Mouse (Mus musculus) MEL (cell line): ENCODE results near the gene Ten1. TPM values are rescaled to one million over a fixed set of nuclear protein-coding genes. Genes with fewer than 3 reads are reported as not detected.

Experiments
- DNase-seq: peaks from one replicate; pipeline ENCODE4 v3.0.0; 2011; ENCODE audit warnings: low read depth, low spot score
- H3K27ac ChIP-seq: 2 replicates; pipeline ENCODE4 v1.5.1; 2012; ENCODE audit warnings: low read depth, mild to moderate bottlenecking, control low read depth, low read length, moderate library complexity; ENCODE audit not compliant: control insufficient read depth
- H3K27me3 ChIP-seq, 2 experiments: fragments of 150-350 bp in 1 of 2; sonication (generic) in 1 of 2; 2 replicates each; pipeline ENCODE4 v1.6.1; 2012; ENCODE audit warnings: low read length in 2 of 2, mild to moderate bottlenecking in 2 of 2, improper control_type of control experiment in 1 of 2, moderate library complexity in 1 of 2; ENCODE audit not compliant: insufficient read depth in 2 of 2, control insufficient read depth in 1 of 2
- H3K36me3 ChIP-seq, 2 experiments: 2 replicates each; pipeline ENCODE4 v1.6.1; 2012 to 2014; ENCODE audit warnings: low read length in 2 of 2, improper control_type of control experiment in 1 of 2, inconsistent platforms in 1 of 2, mild to moderate bottlenecking in 1 of 2; ENCODE audit not compliant: insufficient read depth in 2 of 2, control insufficient read depth in 1 of 2
- H3K4me1 ChIP-seq, 2 experiments: fragments of 150-350 bp in 1 of 2; sonication (generic) in 1 of 2; 2 replicates each; pipeline ENCODE4 v1.6.1; 2012; ENCODE audit warnings: low read length in 2 of 2, improper control_type of control experiment in 1 of 2, mild to moderate bottlenecking in 1 of 2; ENCODE audit not compliant: insufficient read depth in 2 of 2, control insufficient read depth in 1 of 2
- H3K4me3 ChIP-seq, 2 experiments: fragments of 150-350 bp in 1 of 2; sonication (generic) in 1 of 2; 2 replicates each; pipeline ENCODE4 v1.5.1; 2012; ENCODE audit warnings: low read depth in 2 of 2, low read length in 2 of 2, mild to moderate bottlenecking in 2 of 2, moderate library complexity in 2 of 2, control low read depth in 1 of 2, improper control_type of control experiment in 1 of 2; ENCODE audit not compliant: control insufficient read depth in 1 of 2, insufficient read depth in 1 of 2
- H3K79me2 ChIP-seq: 2 replicates; pipeline ENCODE4 v1.6.1; 2012; ENCODE audit warnings: mild to moderate bottlenecking, low read length, moderate library complexity; ENCODE audit not compliant: control insufficient read depth, poor library complexity, insufficient read depth
- H3K9ac ChIP-seq: 2 replicates; pipeline ENCODE4 v1.6.1; 2012; ENCODE audit warnings: low read depth, mild to moderate bottlenecking, control low read depth, low read length, moderate library complexity; ENCODE audit not compliant: control insufficient read depth, poor library complexity, severe bottlenecking
- H3K9me3 ChIP-seq: fragments of 150-350 bp; sonication (generic); replicated peaks from 2 replicates; pipeline ENCODE4 v1.6.1; 2012; ENCODE audit warnings: mild to moderate bottlenecking, low read length, improper control_type of control experiment, moderate library complexity; ENCODE audit not compliant: insufficient read depth
- BHLHE40 ChIP-seq: IDR thresholded peaks from 2 replicates; pipeline ENCODE4 v1.6.1; 2012; ENCODE audit warnings: low read depth, mild to moderate bottlenecking, inconsistent platforms, low read length, improper control_type of control experiment, borderline replicate concordance
- CHD1 ChIP-seq: IDR thresholded peaks from 2 replicates; pipeline ENCODE4 v1.6.1; 2012; ENCODE audit warnings: low read depth, mild to moderate bottlenecking, inconsistent platforms, low read length, improper control_type of control experiment
- E2F4 ChIP-seq: IDR thresholded peaks from 2 replicates; pipeline ENCODE4 v1.6.1; 2011; ENCODE audit warnings: low read depth, low read length, improper control_type of control experiment, borderline replicate concordance
- ELF1 ChIP-seq: IDR thresholded peaks from 2 replicates; pipeline ENCODE4 v1.6.1; 2014; ENCODE audit warnings: low read depth, mild to moderate bottlenecking, inconsistent platforms, low read length, improper control_type of control experiment, moderate library complexity
- ETS1 ChIP-seq: IDR thresholded peaks from 2 replicates; pipeline ENCODE4 v1.6.1; 2012; ENCODE audit warnings: low read depth, mild to moderate bottlenecking, inconsistent platforms, low read length, improper control_type of control experiment, moderate library complexity
- GATA1 ChIP-seq: IDR thresholded peaks from 2 replicates; pipeline ENCODE4 v1.6.1; 2011; ENCODE audit warnings: low read depth, low read length, improper control_type of control experiment
- HCFC1 ChIP-seq: IDR thresholded peaks from 2 replicates; pipeline ENCODE4 v1.6.1; 2012; ENCODE audit warnings: low read depth, mild to moderate bottlenecking, inconsistent platforms, low read length, improper control_type of control experiment, moderate library complexity
- JUND ChIP-seq: IDR thresholded peaks from 2 replicates; pipeline ENCODE4 v1.6.1; 2011; ENCODE audit warnings: low read depth, mild to moderate bottlenecking, improper control_type of control experiment, low read length
- KAT2A ChIP-seq: conservative IDR thresholded peaks from 2 replicates; pipeline ENCODE4 v1.6.1; 2012; ENCODE audit warnings: low read depth, low read length, improper control_type of control experiment, inconsistent platforms
- MAX ChIP-seq: IDR thresholded peaks from 2 replicates; pipeline ENCODE4 v1.6.1; 2011; ENCODE audit warnings: low read length, improper control_type of control experiment
- MEF2A ChIP-seq: IDR thresholded peaks from 2 replicates; pipeline ENCODE4 v1.6.1; 2014; ENCODE audit warnings: low read depth, mild to moderate bottlenecking, inconsistent platforms, low read length, improper control_type of control experiment; ENCODE audit not compliant: poor library complexity, insufficient replicate concordance, severe bottlenecking; ENCODE audit errors: extremely low read depth
- MXI1 ChIP-seq: IDR thresholded peaks from 2 replicates; pipeline ENCODE4 v1.6.1; 2011; ENCODE audit warnings: mild to moderate bottlenecking, low read depth, low read length, improper control_type of control experiment
- MYB ChIP-seq: IDR thresholded peaks from 2 replicates; pipeline ENCODE4 v1.6.1; 2011; ENCODE audit warnings: mild to moderate bottlenecking, low read depth, low read length, improper control_type of control experiment
- MYC ChIP-seq: IDR thresholded peaks from 2 replicates; pipeline ENCODE4 v1.6.1; 2011; ENCODE audit warnings: low read depth, mild to moderate bottlenecking, low read length, improper control_type of control experiment, moderate library complexity
- NELFE ChIP-seq: IDR thresholded peaks from 2 replicates; pipeline ENCODE4 v1.6.1; 2011; ENCODE audit warnings: low read depth, low read length, improper control_type of control experiment
- NRF1 ChIP-seq: IDR thresholded peaks from 2 replicates; pipeline ENCODE4 v1.6.1; 2014; ENCODE audit warnings: low read depth, mild to moderate bottlenecking, inconsistent platforms, low read length, improper control_type of control experiment, moderate library complexity; ENCODE audit not compliant: poor library complexity, insufficient read depth, severe bottlenecking
- POLR2AphosphoS2 ChIP-seq: IDR thresholded peaks from 2 replicates; pipeline ENCODE4 v1.6.1; 2011; ENCODE audit warnings: low read length, improper control_type of control experiment
- RAD21 ChIP-seq: IDR thresholded peaks from 2 replicates; pipeline ENCODE4 v1.6.1; 2011; ENCODE audit warnings: mild to moderate bottlenecking, low read depth, low read length, improper control_type of control experiment
- SMC3 ChIP-seq: IDR thresholded peaks from 2 replicates; pipeline ENCODE4 v1.6.1; 2011; ENCODE audit warnings: low read depth, low read length, improper control_type of control experiment
- TAL1 ChIP-seq: IDR thresholded peaks from 2 replicates; pipeline ENCODE4 v1.6.1; 2012; ENCODE audit warnings: mild to moderate bottlenecking, inconsistent platforms, low read length, moderate library complexity, mixed read lengths
- TBP ChIP-seq: IDR thresholded peaks from 2 replicates; pipeline ENCODE4 v1.8.0; 2011; ENCODE audit warnings: low read depth, low read length, improper control_type of control experiment
- TCF12 ChIP-seq: IDR thresholded peaks from 2 replicates; pipeline ENCODE4 v1.6.1; 2014; ENCODE audit warnings: low read depth, mild to moderate bottlenecking, inconsistent platforms, low read length, improper control_type of control experiment, moderate library complexity
- UBTF ChIP-seq: IDR thresholded peaks from 2 replicates; pipeline ENCODE4 v1.6.1; 2012; ENCODE audit warnings: low read depth, mild to moderate bottlenecking, inconsistent platforms, low read length, improper control_type of control experiment, moderate library complexity, borderline replicate concordance; ENCODE audit not compliant: insufficient read depth
- USF1 ChIP-seq: IDR thresholded peaks from 2 replicates; pipeline ENCODE4 v1.6.1; 2014; ENCODE audit warnings: low read depth, mild to moderate bottlenecking, inconsistent platforms, low read length, improper control_type of control experiment, moderate library complexity
- ZC3H11A ChIP-seq: IDR thresholded peaks from 2 replicates; pipeline ENCODE4 v1.6.1; 2012; ENCODE audit warnings: low read depth, mild to moderate bottlenecking, inconsistent platforms, low read length, improper control_type of control experiment
- ZMIZ1 ChIP-seq: IDR thresholded peaks from 2 replicates; pipeline ENCODE4 v1.6.1; 2012; ENCODE audit warnings: low read depth, mild to moderate bottlenecking, inconsistent platforms, low read length, improper control_type of control experiment, moderate library complexity
- ZNF384 ChIP-seq: IDR thresholded peaks from 2 replicates; pipeline ENCODE4 v1.6.1; 2012; ENCODE audit warnings: low read depth, mild to moderate bottlenecking, inconsistent platforms, low read length, improper control_type of control experiment
- polyA plus RNA-seq, 2 experiments: library from polyadenylated mRNA; stranded (reverse) in 1 of 2; unstranded in 1 of 2; fragments of >175 nt in 1 of 2; fragments of >200 nt in 1 of 2; gene quantifications; 2 replicates each; pipeline versions ENCODE4 v1.2.1 to v1.2.4; 2012; ENCODE audit warnings: low replicate concordance in 2 of 2, low read depth in 1 of 2; ENCODE audit not compliant: insufficient read length in 2 of 2, insufficient read depth in 1 of 2, missing spikeins in 1 of 2
- total RNA-seq: library from RNA; depleted of rRNA; stranded (reverse); fragments of 300-350 nt; gene quantifications from 2 replicates; pipeline ENCODE4 v1.2.3, GENCODE M21; 2012

Ten1 gene
- total and polyA plus RNA-seq, 3 experiments, result 60.8 to 66.9 TPM; not detected in 1

DNA sequence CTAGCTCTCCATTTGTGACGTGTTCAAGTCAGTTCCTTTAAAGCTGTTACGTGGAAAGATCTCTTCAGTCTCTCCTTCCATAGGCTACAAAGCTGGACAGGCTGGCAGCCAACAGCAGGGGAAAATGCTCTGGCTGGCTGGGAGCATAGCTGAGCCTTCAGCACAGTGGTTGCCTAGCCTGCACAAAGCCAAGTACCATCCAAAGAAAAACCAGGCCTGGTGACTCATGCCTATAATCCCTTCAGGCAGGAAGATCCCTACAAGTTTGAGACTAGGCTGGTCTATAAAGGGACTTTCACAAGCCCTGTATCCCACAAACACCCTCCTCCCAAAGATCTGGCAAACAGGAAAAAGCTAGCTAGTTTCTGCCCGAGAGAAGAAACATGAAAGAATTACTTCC, 12.8 kb upstream of the Ten1 start:
- TF ChIP-seq MYB (no peak), MAX (no peak), MYC (no peak), JUND (no peak), NRF1 (no peak), TAL1 (no peak), TCF12 (no peak), NELFE (no peak), KAT2A (no peak), MEF2A (no peak), ZC3H11A (no peak)
- TF ChIP-seq, all 39 proteins: peak for 0
- H3K27me3 ChIP-seq, result no peaks in the 10 kb centered on the region
- no peaks in the 10 kb centered on the region for H3K79me2 ChIP-seq
- H3K4me3 ChIP-seq, result no peak overlapping the region
- H3K9me3 ChIP-seq, result no peaks in the 10 kb centered on the region
- peaks cover 0 to 8% of the 10 kb centered on the region in 2 experiments; a peak in 2 of 4 replicates for H3K36me3 ChIP-seq
- no peaks in the 10 kb centered on the region for H3K4me1 ChIP-seq
- DNase-seq, result no peak
- H3K27ac ChIP-seq, result no peak overlapping the region
- no peak overlapping the region for H3K9ac ChIP-seq

DNA sequence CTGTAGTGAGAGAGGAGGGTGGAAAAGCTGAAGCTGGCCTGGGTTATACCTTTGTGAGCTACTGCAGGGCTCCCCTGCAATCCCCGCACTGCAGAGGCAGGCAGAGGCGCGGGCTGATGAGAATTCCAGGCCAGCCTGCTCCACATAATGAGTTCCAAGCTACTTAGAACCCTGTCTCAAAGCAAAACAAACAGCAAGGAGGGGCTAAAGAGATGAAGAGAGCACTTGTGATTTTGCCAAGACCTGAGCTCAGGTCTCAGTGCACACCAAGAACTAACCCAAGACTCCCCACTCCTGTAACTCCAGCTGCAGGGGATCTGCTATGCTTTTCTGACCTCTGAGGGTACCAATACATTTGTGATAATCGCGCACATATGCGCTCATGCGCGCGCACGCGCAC, 12.3 kb upstream of the Ten1 start:
- Histone ChIP-seq H3K4me1 (no peaks in the 10 kb centered on the region), H3K27ac (no peak overlapping the region), H3K9me3 (no peaks in the 10 kb centered on the region), H3K36me3 (peaks cover 0 to 8% of the 10 kb centered on the region in 2 experiments; a peak in 2 of 4 replicates), H3K79me2 (no peaks in the 10 kb centered on the region), H3K9ac (no peak overlapping the region), H3K27me3 (no peaks in the 10 kb centered on the region), H3K4me3 (no peak overlapping the region)
- no peak for TF ChIP-seq ZNF384
- no peak for TF ChIP-seq USF1
- no peak for TF ChIP-seq HCFC1
- no peak for TF ChIP-seq BHLHE40
- no peak for TF ChIP-seq ELF1
- no peak for TF ChIP-seq KAT2A
- TF ChIP-seq NELFE, result no peak
- TF ChIP-seq CHD1, result no peak
- TF ChIP-seq MXI1, result no peak
- no peak for TF ChIP-seq UBTF
- no peak for TF ChIP-seq TCF12
- TF ChIP-seq POLR2AphosphoS2, result no peak
- no peak for TF ChIP-seq ZMIZ1
- TF ChIP-seq E2F4, result no peak
- TF ChIP-seq GATA1, result no peak
- TF ChIP-seq RAD21, result no peak
- no peak for TF ChIP-seq SMC3
- TF ChIP-seq TAL1, result no peak
- no peak for TF ChIP-seq TBP
- TF ChIP-seq ETS1, result no peak
- no peak for DNase-seq
